In genomic region chr4:134348545-134348944, GRCm38 (mm10) we compare ENCODE assay signal across 21 mouse cellular contexts. TPM values are rescaled to one million over a fixed set of nuclear protein-coding genes. Genes with fewer than 3 reads are reported as not detected.
DNase-seq lines count a peak whose midpoint lies in the region; ATAC-seq and TF ChIP-seq lines count a peak whose summit lies in the region.
"Had no signal": no experiment of that assay in that cellular context is flagged by ENCODE, and none has a peak within 500 bp of the region (broad histone marks: within the 10 kb centered on the region; RNA-seq: fewer than 3 reads in every experiment).

No protein-coding gene starts in this region.

- peaks cover 18% of the 10 kb centered on the region for H3K27me3 ChIP-seq in heart, embryonic 15.5 days
- H3K27me3 ChIP-seq in lung, embryonic 15.5 days, result peaks cover 25% of the 10 kb centered on the region
- no peaks in the 10 kb centered on the region for H3K27me3 ChIP-seq in MEL (ENCODE audit: control insufficient read depth in 1 of 2, insufficient read depth in 2 of 2, low read length in 2 of 2)
- H3K27me3 ChIP-seq in small intestine, adult 2 months (ENCODE audit: control insufficient read depth, insufficient read depth, low read length), result no peaks in the 10 kb centered on the region

- H3K9ac ChIP-seq in heart, embryonic 15.5 days, result no peak overlapping the region
- H3K9ac ChIP-seq in lung, embryonic 15.5 days, result no peak overlapping the region
- peak overlapping the region; percentile 8; the same call in 1 of the 2 replicates for H3K9ac ChIP-seq in MEL (ENCODE audit: control insufficient read depth, low read depth, low read length, poor library complexity, severe bottlenecking)
- H3K9ac ChIP-seq: forebrain, embryonic 13.5 days; hindbrain, embryonic 13.5 days had no signal

- H3K4me2 ChIP-seq in heart, embryonic 15.5 days, result peak overlapping the region; percentile 29; the same call in 1 of the 2 replicates
- H3K4me2 ChIP-seq in lung, embryonic 15.5 days, result no peak overlapping the region
- H3K4me2 ChIP-seq: forebrain, embryonic 13.5 days; hindbrain, embryonic 13.5 days had no signal

- no peak for DNase-seq in heart, adult 8-10 months (ENCODE audit: low spot score)
- DNase-seq in lung, adult 2 months, result no peak
- no peak for DNase-seq in MEL (ENCODE audit: low read depth, low spot score)
- DNase-seq: cerebellum, adult 18-20 months; cerebellum, adult 9-10 months; cerebellum, postnatal 14 days; gastrocnemius, postnatal 10 days had no signal

- 42% methylated on average over 5 of the region's 5 CpGs for WGBS in heart, embryonic 15.5 days
- WGBS in lung, embryonic 15.5 days, result 52% methylated on average over 5 of the region's 5 CpGs
- 59% methylated on average over 5 of the region's 5 CpGs for WGBS in lung, adult 2 months
- 33% methylated on average over 5 of the region's 5 CpGs for WGBS in small intestine, adult 2 months

- no peaks in the 10 kb centered on the region for H3K9me3 ChIP-seq in heart, embryonic 15.5 days (replicated peaks)
- no peaks in the 10 kb centered on the region for H3K9me3 ChIP-seq in lung, embryonic 15.5 days
- no peaks in the 10 kb centered on the region for H3K9me3 ChIP-seq in MEL (replicated peaks; ENCODE audit: insufficient read depth, low read length)
- H3K9me3 ChIP-seq: forebrain, embryonic 10.5 days; forebrain, embryonic 13.5 days; hindbrain, embryonic 10.5 days; hindbrain, embryonic 13.5 days had no signal

- peaks cover 29% of the 10 kb centered on the region for H3K4me1 ChIP-seq in heart, embryonic 15.5 days (replicated peaks)
- H3K4me1 ChIP-seq in lung, embryonic 15.5 days, result peaks cover 18% of the 10 kb centered on the region
- H3K4me1 ChIP-seq in lung, adult 2 months (ENCODE audit: control insufficient read depth, insufficient read depth, low read length), result no peaks in the 10 kb centered on the region
- peaks cover 6 to 20% of the 10 kb centered on the region in 2 experiments; a peak in 3 of 4 replicates for H3K4me1 ChIP-seq in MEL (ENCODE audit: control insufficient read depth in 1 of 2, insufficient read depth in 2 of 2, low read length in 2 of 2)
- peaks cover 24% of the 10 kb centered on the region for H3K4me1 ChIP-seq in small intestine, adult 2 months (ENCODE audit: control insufficient read depth, insufficient read depth, insufficient read length, low read length)

- H3K27ac ChIP-seq in heart, embryonic 15.5 days, result no peak overlapping the region
- peak overlapping the region; percentile 15; the same call in 1 of the 2 replicates for H3K27ac ChIP-seq in lung, embryonic 15.5 days
- no peak overlapping the region for H3K27ac ChIP-seq in MEL (ENCODE audit: control insufficient read depth, low read depth, low read length)
- H3K27ac ChIP-seq in small intestine, adult 2 months (ENCODE audit: insufficient read depth, low read depth, low read length), result no peak overlapping the region
- H3K27ac ChIP-seq: forebrain, embryonic 10.5 days; forebrain, embryonic 13.5 days; hindbrain, embryonic 10.5 days; hindbrain, embryonic 13.5 days had no signal

- no peak for TF ChIP-seq RAD21 in MEL (IDR thresholded peaks at IDR 0.05; ENCODE audit: low read depth, low read length)

- no peak for TF ChIP-seq POLR2A in lung, adult 2 months (IDR thresholded peaks at IDR 0.05; ENCODE audit: borderline replicate concordance, extremely low read depth, low read depth, low read length)
- no peak for TF ChIP-seq POLR2A in MEL (IDR thresholded peaks at IDR 0.05; ENCODE audit: control insufficient read depth in 1 of 2, insufficient read depth in 1 of 2, low read depth in 1 of 2, low read length in 2 of 2, poor library complexity in 1 of 2)
- TF ChIP-seq POLR2A in small intestine, adult 2 months (IDR thresholded peaks at IDR 0.05; ENCODE audit: low read depth, low read length), result no peak

- no peaks in the 10 kb centered on the region for H3K36me3 ChIP-seq in heart, embryonic 15.5 days
- no peaks in the 10 kb centered on the region for H3K36me3 ChIP-seq in lung, embryonic 15.5 days
- peaks cover 0 to 6% of the 10 kb centered on the region in 2 experiments; a peak in 1 of 4 replicates for H3K36me3 ChIP-seq in MEL (ENCODE audit: control insufficient read depth in 1 of 2, insufficient read depth in 2 of 2, low read length in 2 of 2)
- peaks cover 20% of the 10 kb centered on the region for H3K36me3 ChIP-seq in small intestine, adult 2 months (ENCODE audit: control insufficient read depth, insufficient read depth, low read length)
- H3K36me3 ChIP-seq: forebrain, embryonic 10.5 days; hindbrain, embryonic 10.5 days; hindbrain, embryonic 13.5 days had no signal

- no peak for TF ChIP-seq CTCF in lung, adult 2 months (IDR thresholded peaks at IDR 0.05; ENCODE audit: insufficient read depth, low read length)
- no peak for TF ChIP-seq CTCF in MEL (IDR thresholded peaks at IDR 0.05 in 2 of 3, conservative IDR thresholded peaks at IDR 0.05 in 1 of 3; ENCODE audit: control insufficient read depth in 1 of 3, insufficient read depth in 1 of 3, low read depth in 2 of 3, low read length in 3 of 3, poor library complexity in 1 of 3, severe bottlenecking in 1 of 3)
- TF ChIP-seq CTCF in small intestine, adult 2 months (IDR thresholded peaks at IDR 0.05; ENCODE audit: extremely low read depth, insufficient read length, insufficient replicate concordance, low read depth, low read length), result no peak

- no peaks in the 10 kb centered on the region for H3K79me2 ChIP-seq in MEL (ENCODE audit: control insufficient read depth, insufficient read depth, low read length, poor library complexity)

- no peak overlapping the region for H3K4me3 ChIP-seq in heart, embryonic 15.5 days
- no peak overlapping the region for H3K4me3 ChIP-seq in lung, embryonic 15.5 days
- no peak overlapping the region for H3K4me3 ChIP-seq in lung, adult 2 months (replicated peaks; ENCODE audit: extremely low read depth, low read depth, low read length)
- H3K4me3 ChIP-seq in MEL (ENCODE audit: control insufficient read depth in 1 of 2, insufficient read depth in 1 of 2, low read depth in 2 of 2, low read length in 2 of 2), result no peak overlapping the region
- H3K4me3 ChIP-seq in small intestine, adult 2 months (ENCODE audit: low read depth, low read length), result peak overlapping the region; percentile 11; the same call in 1 of the 2 replicates
- H3K4me3 ChIP-seq: forebrain, embryonic 10.5 days; forebrain, embryonic 13.5 days; hindbrain, embryonic 10.5 days; hindbrain, embryonic 13.5 days had no signal

- TF ChIP-seq EP300 in MEL (IDR thresholded peaks at IDR 0.05; ENCODE audit: low read depth in 1 of 2, low read length in 2 of 2), result no peak

- no peak for ATAC-seq in heart, embryonic 15.5 days (replicated peaks; ENCODE audit: insufficient number of reproducible peaks, insufficient read depth, low FRiP score, low read depth)
- no peak for ATAC-seq in lung, embryonic 15.5 days (ENCODE audit: borderline replicate concordance, extremely low read depth, low FRiP score, low TSS enrichment)
- ATAC-seq: CD4-positive, CD25-positive, alpha-beta regulatory T cell, adult 4 months; forebrain, embryonic 13.5 days; forebrain, embryonic 16.5 days; hindbrain, embryonic 16.5 days; intestine, embryonic 16.5 days had no signal

TF ChIP-seq in MEL, 35 proteins besides CTCF, POLR2A, EP300 and RAD21 (continues in another document):
- TF ChIP-seq SMC3 (IDR thresholded peaks at IDR 0.05; ENCODE audit: low read depth, low read length) (no peak), JUND (IDR thresholded peaks at IDR 0.05; ENCODE audit: low read depth, low read length) (no peak), MYC (IDR thresholded peaks at IDR 0.05; ENCODE audit: low read depth, low read length) (no peak), POLR2AphosphoS2 (IDR thresholded peaks at IDR 0.05; ENCODE audit: low read length) (no peak), ZKSCAN1 (IDR thresholded peaks at IDR 0.05; ENCODE audit: low read depth, low read length) (no peak)

RNA-seq across cellular contexts. Expression of gene Slc30a2, which starts 5.6 kb away (rescaled TPM):
- 0.18 and 0.21 TPM in 2 replicates for polyA plus RNA-seq in heart, embryonic 15.5 days (2015; fragmentation: Nextera tagmentation; extraction: Ambion mirVana)
- total RNA-seq in heart, adult 8-10 months (2022), result under 1 TPM; 0.32 to 0.94 (median 0.55) TPM
- polyA plus RNA-seq in lung, embryonic 15.5 days (2015; fragmentation: Nextera tagmentation; extraction: Ambion mirVana), result 0.26 and 0.43 TPM in 2 replicates
- 0.41 and 0.51 TPM in 2 replicates for polyA plus RNA-seq in lung, adult 2 months (2012; rRNA removed)
- 0.46 and 0.54 TPM in 2 replicates for total RNA-seq in MEL (2012; rRNA removed)
- under 1 TPM in 1 of 2 experiments, not detected in 1; 0.39 TPM for polyA plus RNA-seq in MEL (2012; ENCODE audit: insufficient read depth in 1 of 2, insufficient read length in 2 of 2, low read depth in 1 of 2, low replicate concordance in 2 of 2, missing spikeins in 1 of 2)
- polyA plus RNA-seq in small intestine, adult 2 months (2012; rRNA removed), result 25.8 and 57.1 TPM in 2 replicates
- total RNA-seq: granulocyte monocyte progenitor cell, adult 5-6 weeks had no signal
- polyA plus RNA-seq: C2C12; forebrain, embryonic 10.5 days; forebrain, embryonic 13.5 days; hindbrain, embryonic 13.5 days had no signal

RNA-seq across cellular contexts. Expression of gene Trim63, which starts 33.6 kb away (rescaled TPM):
- 137 and 156 TPM in 2 replicates for polyA plus RNA-seq in heart, embryonic 15.5 days (2015; fragmentation: Nextera tagmentation; extraction: Ambion mirVana)
- 100 to 1,000 TPM; 164 to 261 (median 195) TPM for total RNA-seq in heart, adult 8-10 months (2022)
- polyA plus RNA-seq in lung, embryonic 15.5 days (2015; fragmentation: Nextera tagmentation; extraction: Ambion mirVana), result 3.3 and 4.3 TPM in 2 replicates
- polyA plus RNA-seq in lung, adult 2 months (2012; rRNA removed), result 2.0 and 4.6 TPM in 2 replicates
- total RNA-seq in MEL (2012; rRNA removed), result not detected in 2 replicates
- not detected for polyA plus RNA-seq in MEL (2012; ENCODE audit: insufficient read depth in 1 of 2, insufficient read length in 2 of 2, low read depth in 1 of 2, low replicate concordance in 2 of 2, missing spikeins in 1 of 2)
- polyA plus RNA-seq in small intestine, adult 2 months (2012; rRNA removed), result 0.46 TPM in 1 of 2 replicates, not detected in the other
- total RNA-seq: adrenal gland, postnatal 36 days; granulocyte monocyte progenitor cell, adult 5-6 weeks had no signal
- polyA plus RNA-seq: CD4-positive, CD25-positive, alpha-beta regulatory T cell, adult 4 months; forebrain, embryonic 13.5 days had no signal

RNA-seq across cellular contexts. Expression of gene Extl1, which starts 35.1 kb away (rescaled TPM):
- 2.3 and 2.9 TPM in 2 replicates for polyA plus RNA-seq in heart, embryonic 15.5 days (2015; fragmentation: Nextera tagmentation; extraction: Ambion mirVana)
- 10 to 100 TPM; 20.5 to 28.9 (median 23.9) TPM for total RNA-seq in heart, adult 8-10 months (2022)
- polyA plus RNA-seq in lung, embryonic 15.5 days (2015; fragmentation: Nextera tagmentation; extraction: Ambion mirVana), result 2.7 and 2.8 TPM in 2 replicates
- polyA plus RNA-seq in lung, adult 2 months (2012; rRNA removed), result 1.9 and 3.7 TPM in 2 replicates
- 0.03 and 0.04 TPM in 2 replicates for total RNA-seq in MEL (2012; rRNA removed)
- under 1 TPM in 1 of 2 experiments, not detected in 1; 0.33 TPM for polyA plus RNA-seq in MEL (2012; ENCODE audit: insufficient read depth in 1 of 2, insufficient read length in 2 of 2, low read depth in 1 of 2, low replicate concordance in 2 of 2, missing spikeins in 1 of 2)
- polyA plus RNA-seq in small intestine, adult 2 months (2012; rRNA removed), result 1.5 and 1.7 TPM in 2 replicates
- total RNA-seq: granulocyte monocyte progenitor cell, adult 5-6 weeks had no signal

RNA-seq across cellular contexts. Expression of gene Pafah2, which starts 47.6 kb away (rescaled TPM):
- 10.3 and 10.6 TPM in 2 replicates for polyA plus RNA-seq in heart, embryonic 15.5 days (2015; fragmentation: Nextera tagmentation; extraction: Ambion mirVana)
- total RNA-seq in heart, adult 8-10 months (2022), result 10 to 100 TPM in 1 of 4 experiments, 1 to 10 TPM in 3; 6.8 to 10.7 (median 9.1) TPM
- 10.6 and 12.6 TPM in 2 replicates for polyA plus RNA-seq in lung, embryonic 15.5 days (2015; fragmentation: Nextera tagmentation; extraction: Ambion mirVana)
- polyA plus RNA-seq in lung, adult 2 months (2012; rRNA removed), result 35.6 and 41.0 TPM in 2 replicates
- total RNA-seq in MEL (2012; rRNA removed), result 6.0 TPM in 2 replicates
- 10 to 100 TPM in 1 of 2 experiments, not detected in 1; 10.6 TPM for polyA plus RNA-seq in MEL (2012; ENCODE audit: insufficient read depth in 1 of 2, insufficient read length in 2 of 2, low read depth in 1 of 2, low replicate concordance in 2 of 2, missing spikeins in 1 of 2)
- 12.9 and 20.5 TPM in 2 replicates for polyA plus RNA-seq in small intestine, adult 2 months (2012; rRNA removed)

Comparison
In these comparisons a context has a peak if more than half of its experiments do, and no peak if none do; other contexts are left out.
1. RNA of gene Slc30a2, which starts 5.6 kb away (polyA plus RNA-seq): 25.8 to 57.1 TPM in small intestine, adult 2 months; 0.41 to 0.51 TPM in lung, adult 2 months, 0.39 TPM in MEL, 0.26 to 0.43 TPM in lung, embryonic 15.5 days and 0.18 to 0.21 TPM in heart, embryonic 15.5 days; every median in the first group is over 10 times any median in the second.
2. RNA of gene Trim63, which starts 33.6 kb away (polyA plus RNA-seq): 137 to 156 TPM in heart, embryonic 15.5 days; 2.0 to 4.6 TPM in lung, adult 2 months, 3.3 to 4.3 TPM in lung, embryonic 15.5 days, 0.46 TPM in small intestine, adult 2 months and not detected in MEL; every median in the first group is over 10 times any median in the second.